Mouse (Mus musculus): ENCODE data around the gene Tmem80. TPM values are rescaled to one million over a fixed set of nuclear protein-coding genes. Genes with fewer than 3 reads are reported as not detected.

The Tmem80 gene
- polyA plus RNA-seq, 1 experiment from 2014 or later, result 47.4 TPM

DNA sequence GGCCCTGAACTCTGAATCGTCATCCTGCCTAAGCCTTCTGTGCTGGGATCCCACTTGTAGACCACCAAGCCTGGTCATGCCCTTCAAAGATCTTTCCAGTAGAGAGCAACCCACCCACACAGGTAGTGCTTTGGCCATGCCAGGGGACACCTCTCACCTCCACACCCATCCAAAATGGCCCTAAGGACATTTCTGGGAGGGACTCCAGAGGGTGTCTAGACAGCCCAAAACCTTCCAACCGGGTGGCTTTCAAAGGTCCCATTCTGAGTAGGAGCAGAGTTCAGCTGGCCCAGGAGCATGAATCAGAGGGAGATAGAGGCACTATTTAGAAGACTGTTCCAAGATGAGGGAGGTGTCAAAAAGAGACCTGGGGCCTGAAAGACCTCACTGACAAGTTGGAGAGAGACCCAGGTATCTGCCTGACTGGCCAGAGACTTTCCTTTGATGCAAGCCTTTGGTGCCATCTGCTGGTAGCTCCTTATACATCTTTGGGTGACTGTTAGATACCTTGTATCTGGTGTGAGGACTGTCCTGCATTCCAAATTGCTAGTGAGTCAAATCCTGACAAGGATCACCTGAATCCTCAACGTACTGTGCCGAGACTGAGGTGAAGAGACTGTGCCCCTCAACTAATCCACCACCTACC, 35.7 kb downstream of the Tmem80 start:
- 0 out of 2 replicates have a peak, but pooled peaks have one; percentile 25 for ATAC-seq (ENCODE audit: insufficient number of reproducible peaks, low FRiP score, low TSS enrichment, low read depth)
- WGBS, result 51% methylated on average over 4 of the region's 4 CpGs

DNA sequence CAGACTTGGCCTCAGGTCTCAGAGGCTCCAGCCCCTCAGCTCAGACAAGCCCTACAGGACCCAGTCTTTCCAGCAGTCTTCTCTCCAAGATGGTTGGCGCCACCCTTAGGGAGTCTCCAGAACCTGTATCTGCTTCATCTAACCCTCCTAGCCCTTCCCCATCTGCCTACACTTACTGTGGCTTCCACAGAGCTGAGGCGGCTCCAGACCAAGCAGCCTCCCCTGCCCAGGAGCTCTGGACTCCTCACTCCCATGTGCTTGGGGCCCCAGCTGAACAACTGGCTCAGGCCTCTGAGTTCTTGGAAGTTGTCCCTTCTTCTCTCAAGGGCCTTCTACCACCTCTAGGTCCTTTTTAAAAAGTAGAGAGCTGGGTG, 36.2 kb downstream of the Tmem80 start:
- H3K9me3 ChIP-seq (replicated peaks), result no peaks in the 10 kb centered on the region
- ATAC-seq (ENCODE audit: insufficient number of reproducible peaks, low FRiP score, low TSS enrichment, low read depth), result 0 out of 2 replicates have a peak, but pooled peaks have one; percentile 3
- WGBS, result 52% methylated on average over 2 of the region's 2 CpGs

More for the DNA sequence above, 35.7 kb downstream of the Tmem80 start:
- Histone ChIP-seq H3K4me3 (replicated peaks) (no peak overlapping the region), H3K27me3 (peaks cover 25% of the 10 kb centered on the region), H3K36me3 (no peaks in the 10 kb centered on the region), H3K9ac (no peak overlapping the region), H3K27ac (replicated peaks) (no peak overlapping the region), H3K4me2 (replicated peaks) (no peak overlapping the region), H3K9me3 (replicated peaks) (no peaks in the 10 kb centered on the region), H3K4me1 (0 out of 2 replicates have a peak, but pooled peaks cover 8% of the 10 kb centered on the region)

DNA sequence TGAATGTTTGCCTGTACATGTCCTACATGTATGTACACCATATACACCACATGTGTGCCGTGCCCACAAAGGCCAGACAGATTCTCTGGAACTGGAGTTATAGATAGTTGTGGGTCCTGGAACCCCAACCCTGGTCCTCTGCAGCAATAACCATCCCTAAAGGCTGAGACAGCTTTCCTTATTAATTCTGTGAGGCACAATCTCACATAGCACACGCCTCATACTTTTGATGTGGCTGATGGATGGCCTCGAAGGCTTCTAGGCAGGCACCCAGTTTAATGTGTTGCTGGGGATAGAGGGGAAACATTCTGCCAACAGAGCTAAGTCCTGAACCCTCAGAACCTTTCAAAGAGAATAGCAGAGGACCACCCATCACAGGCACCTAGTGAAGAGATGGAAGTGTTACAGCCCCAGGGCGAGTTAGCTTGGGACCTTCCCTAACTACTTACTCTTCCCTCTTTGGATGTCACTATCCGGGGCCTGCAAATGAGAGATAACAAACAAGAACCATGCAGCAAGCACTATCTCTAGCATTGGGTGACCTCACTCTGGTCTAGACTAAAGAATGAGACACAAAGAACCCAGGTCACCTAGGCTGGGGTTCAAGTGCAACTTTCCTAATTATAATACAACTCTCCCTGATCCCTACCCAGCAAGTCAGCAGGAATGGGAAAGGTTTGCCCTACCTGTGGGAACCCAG, 37.0 kb downstream of the Tmem80 start:
- Histone ChIP-seq H3K4me3 (replicated peaks) (no peak overlapping the region), H3K36me3 (no peaks in the 10 kb centered on the region), H3K9me3 (replicated peaks) (no peaks in the 10 kb centered on the region), H3K4me2 (replicated peaks) (no peak overlapping the region), H3K4me1 (0 out of 2 replicates have a peak, but pooled peaks cover 8% of the 10 kb centered on the region), H3K27ac (replicated peaks) (no peak overlapping the region), H3K9ac (no peak overlapping the region), H3K27me3 (peaks cover 25% of the 10 kb centered on the region)
- no peak for ATAC-seq (ENCODE audit: insufficient number of reproducible peaks, low FRiP score, low TSS enrichment, low read depth)
- WGBS, result 74% methylated on average over 5 of the region's 5 CpGs

More for the DNA sequence above, 36.2 kb downstream of the Tmem80 start:
- Histone ChIP-seq H3K36me3 (no peaks in the 10 kb centered on the region), H3K9ac (no peak overlapping the region), H3K27me3 (peaks cover 25% of the 10 kb centered on the region), H3K4me3 (replicated peaks) (no peak overlapping the region), H3K4me1 (0 out of 2 replicates have a peak, but pooled peaks cover 8% of the 10 kb centered on the region), H3K27ac (replicated peaks) (no peak overlapping the region), H3K4me2 (replicated peaks) (no peak overlapping the region)

DNA sequence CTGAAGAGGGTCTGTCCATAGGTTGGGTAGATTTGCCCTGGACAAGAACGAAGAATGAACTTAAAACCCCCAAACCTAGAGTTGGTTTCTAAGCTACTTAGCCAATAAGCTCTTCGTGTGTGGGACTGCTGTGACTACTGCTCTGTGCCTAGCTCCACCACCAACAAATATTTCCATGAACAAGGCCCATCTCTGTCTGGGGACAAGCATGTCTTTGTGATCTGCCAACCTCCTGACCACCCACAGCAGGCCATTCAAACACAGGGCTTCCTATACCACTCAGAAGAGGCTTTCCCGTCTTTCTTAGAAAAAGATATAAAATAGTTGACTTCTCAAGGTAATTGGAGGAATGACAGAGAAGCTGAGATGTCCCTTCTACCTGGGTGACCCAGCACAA, 37.5 kb downstream of the Tmem80 start:
- Histone ChIP-seq H3K4me3 (replicated peaks) (no peak overlapping the region), H3K27ac (replicated peaks) (no peak overlapping the region), H3K4me2 (replicated peaks) (no peak overlapping the region), H3K4me1 (0 out of 2 replicates have a peak, but pooled peaks cover 8% of the 10 kb centered on the region), H3K36me3 (no peaks in the 10 kb centered on the region), H3K9me3 (replicated peaks) (no peaks in the 10 kb centered on the region), H3K9ac (no peak overlapping the region), H3K27me3 (peaks cover 25% of the 10 kb centered on the region)
- ATAC-seq (ENCODE audit: insufficient number of reproducible peaks, low FRiP score, low TSS enrichment, low read depth), result no peak
- 46% methylated on average over 3 of the region's 3 CpGs for WGBS

DNA sequence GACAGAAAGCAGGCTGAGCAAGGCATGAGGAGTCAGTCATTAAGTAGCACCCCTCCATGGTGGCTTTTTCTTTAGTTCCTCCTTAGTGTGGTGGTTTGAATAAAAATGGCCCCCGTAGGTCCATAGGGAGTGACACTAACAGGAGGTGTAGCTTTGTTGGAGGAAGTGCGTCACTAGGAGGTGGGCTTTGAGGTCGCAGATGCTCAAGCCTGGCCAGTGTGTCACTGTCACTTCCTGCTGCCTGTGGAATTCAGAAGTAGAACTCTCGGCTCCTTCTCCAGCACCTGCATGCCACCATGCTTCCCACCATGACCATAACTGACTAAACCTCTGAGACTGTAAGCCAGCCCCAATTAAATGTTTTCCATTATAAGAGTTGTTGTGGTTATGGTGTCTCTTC, 39.8 kb downstream of the Tmem80 start:
- Histone ChIP-seq H3K9ac (no peak overlapping the region), H3K27ac (replicated peaks) (no peak overlapping the region), H3K27me3 (peaks cover 2% of the 10 kb centered on the region; the same call in 1 of the 2 replicates), H3K4me2 (replicated peaks) (no peak overlapping the region), H3K4me1 (no peaks in the 10 kb centered on the region), H3K36me3 (no peaks in the 10 kb centered on the region), H3K4me3 (replicated peaks) (no peak overlapping the region), H3K9me3 (replicated peaks) (no peaks in the 10 kb centered on the region)
- ATAC-seq (ENCODE audit: insufficient number of reproducible peaks, low FRiP score, low TSS enrichment, low read depth), result no peak
- 74% methylated on average over 4 of the region's 4 CpGs for WGBS

DNA sequence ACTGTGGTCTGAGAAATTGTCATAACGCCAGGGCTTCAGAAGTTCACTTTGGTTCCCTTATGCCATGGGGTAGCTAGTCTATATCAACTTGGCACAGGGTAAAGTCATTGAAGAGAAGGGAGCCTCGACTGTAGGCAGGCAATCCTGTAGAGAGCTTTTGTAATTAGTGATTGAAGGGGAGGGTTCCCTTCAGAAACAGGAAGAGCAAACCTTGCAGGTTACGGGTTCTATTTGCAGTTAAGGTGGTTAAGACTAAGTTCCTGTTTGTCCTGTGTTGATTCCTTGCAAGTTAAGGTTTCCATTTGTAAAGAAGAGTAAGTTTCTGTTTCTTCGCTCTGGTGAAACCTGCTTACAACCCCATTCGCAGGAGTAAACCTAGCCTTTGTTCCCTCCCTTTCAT, 42.4 kb downstream of the Tmem80 start:
- WGBS, result 70% methylated on average over 5 of the region's 5 CpGs
- Histone ChIP-seq H3K4me3 (replicated peaks) (no peak overlapping the region), H3K4me1 (no peaks in the 10 kb centered on the region), H3K9me3 (replicated peaks) (no peaks in the 10 kb centered on the region), H3K27me3 (no peaks in the 10 kb centered on the region), H3K27ac (replicated peaks) (no peak overlapping the region), H3K36me3 (no peaks in the 10 kb centered on the region), H3K9ac (no peak overlapping the region), H3K4me2 (replicated peaks) (no peak overlapping the region)
- ATAC-seq (ENCODE audit: insufficient number of reproducible peaks, low FRiP score, low TSS enrichment, low read depth), result no peak

DNA sequence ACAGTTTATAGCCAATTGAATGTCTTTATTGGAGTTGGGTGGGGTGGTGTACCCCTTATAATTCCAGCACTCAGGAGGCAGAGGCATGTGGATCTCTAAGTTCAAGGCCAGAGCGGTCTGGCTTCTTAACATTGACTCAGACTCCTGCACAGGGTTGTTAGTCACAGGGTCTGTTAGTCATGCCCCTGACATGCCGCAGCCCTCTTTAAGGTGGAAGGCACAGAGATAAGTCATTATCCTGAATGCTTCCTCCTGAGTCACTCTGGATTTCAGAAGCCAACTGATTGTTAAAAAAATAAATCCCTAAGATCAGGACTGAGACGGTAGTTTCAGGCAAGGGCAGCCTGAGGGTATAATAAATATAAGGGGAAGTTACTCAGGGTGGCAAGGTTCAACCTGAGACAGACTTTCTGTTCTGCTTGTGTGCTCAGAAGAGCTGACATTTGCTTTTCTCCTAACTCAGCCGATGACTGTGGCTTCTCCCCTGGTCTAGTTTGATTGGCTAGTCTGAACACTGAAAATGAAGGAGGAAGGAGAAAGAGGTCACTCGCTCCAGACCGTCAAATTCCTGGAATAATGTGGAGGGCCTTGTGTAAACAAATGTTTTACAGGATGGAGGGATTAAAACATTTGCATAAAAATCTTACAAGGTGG, 44.5 kb downstream of the Tmem80 start:
- Histone ChIP-seq H3K4me2 (replicated peaks) (no peak overlapping the region), H3K9ac (no peak overlapping the region), H3K27ac (replicated peaks) (no peak overlapping the region), H3K9me3 (replicated peaks) (no peaks in the 10 kb centered on the region), H3K36me3 (no peaks in the 10 kb centered on the region), H3K4me1 (no peaks in the 10 kb centered on the region), H3K4me3 (replicated peaks) (no peak overlapping the region), H3K27me3 (no peaks in the 10 kb centered on the region)
- 47% methylated on average over 6 of the region's 6 CpGs for WGBS
- no peak for ATAC-seq (ENCODE audit: insufficient number of reproducible peaks, low FRiP score, low TSS enrichment, low read depth)

DNA sequence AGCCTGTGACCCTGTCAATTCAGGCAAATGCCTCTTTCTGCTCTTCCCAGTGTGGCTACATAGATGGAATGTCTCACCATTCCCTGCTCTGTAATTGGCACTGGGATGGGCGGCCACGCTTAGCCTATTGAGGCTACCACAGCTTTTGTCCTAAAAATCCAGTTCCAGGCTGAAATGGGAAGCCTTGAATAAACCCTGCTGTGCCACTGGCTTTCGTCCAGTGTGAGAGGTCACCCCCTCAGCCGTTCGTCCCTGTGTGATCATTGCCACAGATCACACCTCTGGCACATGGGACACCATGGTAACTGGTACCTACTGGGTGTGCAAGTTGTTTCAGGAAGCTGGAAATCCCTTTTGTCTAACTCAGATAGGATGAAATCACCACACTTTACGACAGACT, 46.1 kb downstream of the Tmem80 start:
- ATAC-seq (ENCODE audit: insufficient number of reproducible peaks, low FRiP score, low TSS enrichment, low read depth), result no peak; the same call in 1 of the 2 replicates
- Histone ChIP-seq H3K4me2 (replicated peaks) (no peak overlapping the region), H3K27me3 (no peaks in the 10 kb centered on the region), H3K4me3 (replicated peaks) (no peak overlapping the region), H3K36me3 (no peaks in the 10 kb centered on the region), H3K9me3 (replicated peaks) (no peaks in the 10 kb centered on the region), H3K4me1 (no peaks in the 10 kb centered on the region), H3K27ac (replicated peaks) (no peak overlapping the region), H3K9ac (no peak overlapping the region)
- 78% methylated on average over 6 of the region's 6 CpGs for WGBS

DNA sequence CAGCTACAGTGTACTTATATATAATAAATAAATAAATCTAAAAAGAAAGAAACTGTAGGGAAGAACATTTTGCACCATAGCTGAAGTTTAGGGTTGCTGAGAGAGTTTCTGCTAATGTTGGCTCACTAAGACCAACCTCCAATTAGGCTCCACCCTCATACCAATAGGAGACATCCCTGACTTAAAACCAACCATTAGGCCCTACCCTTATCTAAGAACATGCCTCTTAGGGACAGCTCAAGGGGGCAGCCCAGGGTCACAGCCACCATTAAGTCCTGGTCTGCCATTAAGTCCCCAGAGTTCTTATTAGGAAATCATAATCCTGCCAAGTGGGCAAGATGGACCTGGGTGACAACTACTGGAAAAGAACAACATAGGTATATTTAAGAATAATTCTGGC, 46.9 kb downstream of the Tmem80 start:
- Histone ChIP-seq H3K27me3 (no peaks in the 10 kb centered on the region), H3K4me1 (no peaks in the 10 kb centered on the region), H3K4me3 (replicated peaks) (no peak overlapping the region), H3K27ac (replicated peaks) (no peak overlapping the region), H3K9me3 (replicated peaks) (no peaks in the 10 kb centered on the region), H3K4me2 (replicated peaks) (no peak overlapping the region), H3K36me3 (no peaks in the 10 kb centered on the region), H3K9ac (no peak overlapping the region)
- no peak for ATAC-seq (ENCODE audit: insufficient number of reproducible peaks, low FRiP score, low TSS enrichment, low read depth)

DNA sequence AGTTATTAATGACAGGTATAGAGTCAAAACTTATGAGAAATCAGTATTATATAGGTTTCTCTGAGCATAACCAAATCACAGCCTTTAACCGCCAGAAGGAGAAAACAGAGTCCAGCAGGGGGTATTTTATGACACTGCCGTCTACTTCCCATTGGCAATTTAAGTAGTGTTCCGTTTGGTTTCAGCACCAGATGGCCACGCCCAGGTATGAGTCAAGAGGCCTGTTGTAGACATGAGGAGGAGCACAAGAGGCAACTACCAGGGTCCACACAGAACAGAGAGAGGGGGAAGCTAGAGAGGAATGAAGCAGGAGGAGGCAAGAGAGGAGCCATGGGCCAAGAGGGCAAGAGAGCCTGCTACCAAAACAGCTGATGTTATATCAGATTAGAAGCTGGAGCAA, 52.0 kb downstream of the Tmem80 start:
- H3K27me3 ChIP-seq, result no peaks in the 10 kb centered on the region
- H3K27ac ChIP-seq (replicated peaks), result no peak overlapping the region
- no peak overlapping the region for H3K4me3 ChIP-seq (replicated peaks)
- H3K36me3 ChIP-seq, result no peaks in the 10 kb centered on the region
- no peaks in the 10 kb centered on the region for H3K4me1 ChIP-seq
- no peaks in the 10 kb centered on the region for H3K9me3 ChIP-seq (replicated peaks)
- no peak overlapping the region for H3K4me2 ChIP-seq (replicated peaks)
- no peak overlapping the region for H3K9ac ChIP-seq
- no peak for ATAC-seq (ENCODE audit: insufficient number of reproducible peaks, low FRiP score, low TSS enrichment, low read depth)
- WGBS, result 58% methylated on average over 4 of the region's 4 CpGs

DNA sequence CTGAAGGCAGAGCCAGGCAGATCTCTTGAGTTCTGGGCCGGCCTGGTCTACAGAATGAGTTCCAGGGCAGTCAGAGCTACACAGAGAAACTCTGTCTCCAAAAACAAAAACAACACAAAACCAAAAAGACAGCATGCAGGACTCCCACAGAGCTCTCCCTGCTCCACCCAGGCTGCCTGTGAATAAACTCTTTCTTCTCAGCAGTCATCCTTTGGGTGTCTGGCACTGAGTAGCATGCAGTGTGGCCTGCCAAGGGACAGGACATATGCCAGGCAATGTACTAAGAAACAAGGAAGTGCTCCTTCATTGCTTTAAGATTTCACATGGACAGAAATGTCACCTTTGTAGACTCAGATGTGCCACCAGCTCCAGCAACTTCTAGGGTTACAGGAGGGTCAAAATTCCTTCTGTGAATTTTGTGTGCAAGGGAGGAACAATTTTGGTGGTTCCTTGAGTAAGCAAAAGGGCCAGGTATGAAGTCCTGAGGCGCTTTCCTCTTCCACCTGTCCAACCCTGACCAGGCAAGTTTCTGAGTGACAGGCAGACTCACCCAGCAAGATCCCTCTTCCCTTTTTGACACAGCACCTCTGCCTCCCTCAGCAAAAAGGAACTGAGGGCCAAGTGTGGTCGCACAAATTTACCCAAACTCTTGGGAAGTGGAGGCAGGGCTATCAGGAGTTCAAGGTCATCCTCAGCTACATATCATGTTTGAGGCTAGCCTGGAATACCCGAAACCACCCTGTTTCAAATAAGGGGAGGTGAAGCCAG, 53.7 kb downstream of the Tmem80 start:
- Histone ChIP-seq H3K27me3 (no peaks in the 10 kb centered on the region), H3K27ac (replicated peaks) (no peak overlapping the region), H3K9ac (no peak overlapping the region), H3K9me3 (replicated peaks) (no peaks in the 10 kb centered on the region), H3K4me2 (replicated peaks) (no peak overlapping the region), H3K36me3 (no peaks in the 10 kb centered on the region), H3K4me3 (replicated peaks) (no peak overlapping the region), H3K4me1 (no peaks in the 10 kb centered on the region)
- 60% methylated on average over 4 of the region's 4 CpGs for WGBS
- no peak for ATAC-seq (ENCODE audit: insufficient number of reproducible peaks, low FRiP score, low TSS enrichment, low read depth)

Measured in embryonic facial prominence, embryonic 15.5 days (tissue).